Mouse (Mus musculus): ENCODE measurements around the gene Aldh1a7. TPM values are rescaled to one million over a fixed set of nuclear protein-coding genes. Genes with fewer than 3 reads are reported as not detected.
"Not testable (repeated sequence)": the region's sequence is repeated elsewhere in the genome, so short reads cannot be mapped to it uniquely, and the experiment has no call there.

The Aldh1a7 gene
- polyA plus RNA-seq, 1 experiment from 2014 or later = 10.3 TPM

DNA sequence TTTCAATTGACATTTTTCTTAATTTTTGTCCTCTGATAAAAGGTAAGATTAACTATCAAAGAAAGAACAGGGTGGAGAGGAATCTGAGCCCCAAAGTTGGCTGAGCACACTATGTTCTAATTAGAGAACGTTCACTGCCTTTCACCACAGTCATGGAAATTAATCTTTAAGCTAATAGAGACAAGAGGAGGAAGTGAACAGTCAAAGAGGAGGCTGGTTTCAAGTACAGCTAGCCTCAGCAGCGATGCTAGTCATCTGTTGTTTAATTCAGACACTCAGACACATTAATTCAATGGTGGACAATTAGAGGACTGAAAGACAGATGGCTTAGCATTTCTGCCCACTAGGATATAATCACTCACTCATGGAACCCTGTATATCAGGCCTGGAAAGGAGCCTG, 77.4 kb downstream of the Aldh1a7 start:
- Histone ChIP-seq H3K9me3 (ENCODE audit: control insufficient read depth) (no peaks in the 10 kb centered on the region), H3K27me3 (replicated peaks; ENCODE audit: control insufficient read depth, insufficient read depth, low read length) (no peaks in the 10 kb centered on the region), H3K4me1 (replicated peaks; ENCODE audit: control insufficient read depth, insufficient read depth, low read length) (no peaks in the 10 kb centered on the region; the same call in 1 of the 2 replicates), H3K9ac (ENCODE audit: low read depth, low read length) (no peak overlapping the region; the same call in 1 of the 2 replicates), H3K4me3 (ENCODE audit: low read depth, low read length) (no peak overlapping the region), H3K4me2 (replicated peaks; ENCODE audit: low read depth) (no peak overlapping the region), H3K27ac (ENCODE audit: low read depth, low read length) (no peak overlapping the region), H3K36me3 (ENCODE audit: control insufficient read depth, insufficient read depth) (no peaks in the 10 kb centered on the region)
- TF ChIP-seq CTCF (IDR thresholded peaks at IDR 0.05; ENCODE audit: low read depth) = no peak
- 6% methylated on average over 2 of the region's 2 CpGs for WGBS
- ATAC-seq = no peak

DNA sequence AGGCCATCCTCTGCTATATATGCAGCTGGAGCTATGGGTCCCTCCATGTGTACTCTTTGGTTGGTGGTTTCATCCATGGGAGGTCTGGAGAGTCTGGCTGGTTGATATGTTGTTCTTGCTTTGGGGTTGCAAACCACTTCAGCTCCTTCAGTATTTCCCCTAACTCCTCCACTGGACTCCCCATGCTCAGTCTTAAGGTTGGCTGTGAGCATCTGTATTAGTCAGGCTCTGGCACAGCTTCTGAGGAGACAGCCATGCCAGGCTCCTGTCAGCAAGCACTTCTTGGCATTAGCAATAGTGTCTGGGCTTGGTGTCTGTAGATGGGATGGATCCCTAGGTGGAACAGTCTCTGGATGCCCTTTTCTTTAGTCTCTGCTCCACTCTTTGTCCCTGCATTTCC, 79.9 kb downstream of the Aldh1a7 start:
- not testable (repeated sequence) for H3K4me2 ChIP-seq (replicated peaks; ENCODE audit: low read depth)

DNA sequence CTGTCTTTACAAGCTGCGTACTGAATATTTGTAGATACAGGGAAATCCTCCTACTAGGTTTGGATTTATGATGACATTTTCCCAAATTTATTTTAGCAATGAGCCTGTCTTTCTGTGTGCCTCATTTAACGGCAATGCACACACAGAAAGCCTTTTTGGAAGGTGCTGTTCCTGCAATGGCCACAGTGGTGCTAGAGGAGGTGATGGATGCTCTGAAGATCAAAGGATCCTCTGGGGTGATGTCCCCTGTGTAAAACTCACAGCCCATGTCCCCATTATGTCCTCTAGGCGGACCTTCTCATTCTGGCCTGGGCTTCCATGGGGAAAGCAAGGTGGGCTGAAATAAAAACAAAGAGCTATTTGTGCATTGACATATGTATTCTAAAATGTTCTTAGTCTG, 83.0 kb downstream of the Aldh1a7 start:
- Histone ChIP-seq H3K36me3 (ENCODE audit: control insufficient read depth, insufficient read depth) (no peaks in the 10 kb centered on the region; the same call in 1 of the 2 replicates), H3K4me3 (ENCODE audit: low read depth, low read length) (no peak overlapping the region), H3K27ac (ENCODE audit: low read depth, low read length) (no peak overlapping the region), H3K9me3 (ENCODE audit: control insufficient read depth) (no peaks in the 10 kb centered on the region), H3K4me1 (replicated peaks; ENCODE audit: control insufficient read depth, insufficient read depth, low read length) (no peaks in the 10 kb centered on the region), H3K27me3 (replicated peaks; ENCODE audit: control insufficient read depth, insufficient read depth, low read length) (no peaks in the 10 kb centered on the region), H3K9ac (ENCODE audit: low read depth, low read length) (no peak overlapping the region), H3K4me2 (replicated peaks; ENCODE audit: low read depth) (no peak overlapping the region)
- ATAC-seq = no peak
- WGBS = 75% methylated on average over 3 of the region's 3 CpGs
- TF ChIP-seq CTCF (IDR thresholded peaks at IDR 0.05; ENCODE audit: low read depth) = peak; percentile 50

More for the DNA sequence above, 79.9 kb downstream of the Aldh1a7 start:
- not testable (repeated sequence) for H3K9me3 ChIP-seq (ENCODE audit: control insufficient read depth); H3K27me3 ChIP-seq (replicated peaks; ENCODE audit: control insufficient read depth, insufficient read depth, low read length); H3K9ac ChIP-seq (ENCODE audit: low read depth, low read length); ATAC-seq; H3K27ac ChIP-seq (ENCODE audit: low read depth, low read length); H3K4me1 ChIP-seq (replicated peaks; ENCODE audit: control insufficient read depth, insufficient read depth, low read length); H3K4me3 ChIP-seq (ENCODE audit: low read depth, low read length); H3K36me3 ChIP-seq (ENCODE audit: control insufficient read depth, insufficient read depth)

Other genes with a start within 250 kb of the Aldh1a7 start
- gene Aldh1a1, start 234.8 kb downstream of the Aldh1a7 start, polyA plus RNA-seq (2015; fragmentation: Nextera tagmentation; extraction: Ambion mirVana) = 37.4 and 39.2 TPM in 2 replicates
- not detected in 2 replicates for gene Tmc1, start 226.6 kb upstream of the Aldh1a7 start, polyA plus RNA-seq (2015; fragmentation: Nextera tagmentation; extraction: Ambion mirVana)

Measured in intestine, postnatal 0 days (tissue).